Comparison of ENCODE assay signal across 8 mouse cellular contexts in genomic region chr11:115603128-115603475, GRCm38 (mm10). TPM values are rescaled to one million over a fixed set of nuclear protein-coding genes. Genes with fewer than 3 reads are reported as not detected.
DNase-seq lines count a peak whose midpoint lies in the region; ATAC-seq and TF ChIP-seq lines count a peak whose summit lies in the region.

No protein-coding gene starts in this region.

- no peak for DNase-seq in kidney, adult 2 months
- no peak for DNase-seq in kidney, adult 18-20 months
- DNase-seq in brain, adult 2 months (ENCODE audit: low read depth, low spot score) = peak; percentile 31
- DNase-seq in right cerebral cortex, postnatal 25 days = no peak
- DNase-seq in cerebellum, postnatal 25 days = no peak
- no peak for DNase-seq in layer of hippocampus, adult 18-20 months (ENCODE audit: low spot score in 2 of 2)

- peak overlapping the region; percentile 77 for H3K27ac ChIP-seq in kidney, adult 2 months (ENCODE audit: insufficient read depth, low read depth, low read length)
- H3K27ac ChIP-seq in hindbrain, embryonic 13.5 days = peak overlapping the region; percentile 93
- H3K27ac ChIP-seq in midbrain, embryonic 13.5 days = peak overlapping the region; percentile 90

- peak overlapping the region; percentile 98 for H3K9ac ChIP-seq in hindbrain, embryonic 13.5 days
- peak overlapping the region; percentile 97 for H3K9ac ChIP-seq in midbrain, embryonic 13.5 days (replicated peaks)

- under 1% methylated on average over 15 of the region's 15 CpGs for WGBS in kidney, adult 2 months
- WGBS in hindbrain, embryonic 13.5 days = 7% methylated on average over 15 of the region's 15 CpGs
- WGBS in midbrain, embryonic 13.5 days = 7% methylated on average over 15 of the region's 15 CpGs

- 0 out of 2 replicates have a peak, but pooled peaks cover 1% of the 10 kb centered on the region for H3K36me3 ChIP-seq in kidney, adult 2 months (ENCODE audit: control insufficient read depth, insufficient read depth, low read length)
- H3K36me3 ChIP-seq in hindbrain, embryonic 13.5 days = peaks cover 48% of the 10 kb centered on the region
- H3K36me3 ChIP-seq in midbrain, embryonic 13.5 days = peaks cover 32% of the 10 kb centered on the region

- ATAC-seq in hindbrain, embryonic 13.5 days (ENCODE audit: low FRiP score) = no peak
- no peak for ATAC-seq in midbrain, embryonic 13.5 days

- TF ChIP-seq POLR2A in kidney, adult 2 months (IDR thresholded peaks at IDR 0.05; ENCODE audit: low read depth, low read length) = no peak

- no peaks in the 10 kb centered on the region for H3K27me3 ChIP-seq in kidney, adult 2 months (replicated peaks; ENCODE audit: control insufficient read depth, insufficient read depth, low read length)
- H3K27me3 ChIP-seq in hindbrain, embryonic 13.5 days = no peaks in the 10 kb centered on the region
- no peaks in the 10 kb centered on the region for H3K27me3 ChIP-seq in midbrain, embryonic 13.5 days

- H3K4me3 ChIP-seq in kidney, adult 2 months (ENCODE audit: insufficient read depth, low read depth, low read length) = peak overlapping the region; percentile 93
- peak overlapping the region; percentile 98 for H3K4me3 ChIP-seq in hindbrain, embryonic 13.5 days
- H3K4me3 ChIP-seq in midbrain, embryonic 13.5 days (replicated peaks) = peak overlapping the region; percentile 96

- H3K9me3 ChIP-seq in hindbrain, embryonic 13.5 days = no peaks in the 10 kb centered on the region
- no peaks in the 10 kb centered on the region for H3K9me3 ChIP-seq in midbrain, embryonic 13.5 days

- no peak for TF ChIP-seq CTCF in kidney, adult 2 months (conservative IDR thresholded peaks at IDR 0.05; ENCODE audit: insufficient read depth, insufficient read length, low read depth, low read length)

- H3K4me2 ChIP-seq in hindbrain, embryonic 13.5 days = peak overlapping the region; percentile 92
- H3K4me2 ChIP-seq in midbrain, embryonic 13.5 days (replicated peaks) = peak overlapping the region; percentile 85

- H3K4me1 ChIP-seq in kidney, adult 2 months (ENCODE audit: control insufficient read depth, insufficient read depth, low read length) = peaks cover 6% of the 10 kb centered on the region; the same call in 1 of the 2 replicates
- peaks cover 40% of the 10 kb centered on the region for H3K4me1 ChIP-seq in hindbrain, embryonic 13.5 days (replicated peaks)
- H3K4me1 ChIP-seq in midbrain, embryonic 13.5 days (replicated peaks) = peaks cover 31% of the 10 kb centered on the region

RNA-seq across cellular contexts. Expression of gene Mrps7, which starts 0.6 kb away (rescaled TPM):
- 51.7 and 53.1 TPM in 2 replicates for polyA plus RNA-seq in kidney, adult 2 months (2012; rRNA removed)
- 76.0 and 81.3 TPM in 2 replicates for polyA plus RNA-seq in hindbrain, embryonic 13.5 days (2015; fragmentation: Nextera tagmentation; extraction: Ambion mirVana)
- polyA plus RNA-seq in midbrain, embryonic 13.5 days (2015; fragmentation: Nextera tagmentation; extraction: Ambion mirVana) = 77.6 and 78.8 TPM in 2 replicates
- 10 to 100 TPM; 49.0 to 50.1 TPM for total RNA-seq in layer of hippocampus, adult 18-20 months (2021)

RNA-seq across cellular contexts. Expression of gene Gga3, which starts 0.7 kb away (rescaled TPM):
- polyA plus RNA-seq in kidney, adult 2 months (2012; rRNA removed) = 16.9 and 17.7 TPM in 2 replicates
- 33.6 and 35.6 TPM in 2 replicates for polyA plus RNA-seq in hindbrain, embryonic 13.5 days (2015; fragmentation: Nextera tagmentation; extraction: Ambion mirVana)
- 31.8 and 38.1 TPM in 2 replicates for polyA plus RNA-seq in midbrain, embryonic 13.5 days (2015; fragmentation: Nextera tagmentation; extraction: Ambion mirVana)
- 10 to 100 TPM; 68.6 to 73.5 TPM for total RNA-seq in layer of hippocampus, adult 18-20 months (2021)

RNA-seq across cellular contexts. Expression of gene Mif4gd, which starts 9.7 kb away (rescaled TPM):
- 138 and 144 TPM in 2 replicates for polyA plus RNA-seq in kidney, adult 2 months (2012; rRNA removed)
- 11.3 and 11.5 TPM in 2 replicates for polyA plus RNA-seq in hindbrain, embryonic 13.5 days (2015; fragmentation: Nextera tagmentation; extraction: Ambion mirVana)
- polyA plus RNA-seq in midbrain, embryonic 13.5 days (2015; fragmentation: Nextera tagmentation; extraction: Ambion mirVana) = 8.8 and 10.5 TPM in 2 replicates
- total RNA-seq in layer of hippocampus, adult 18-20 months (2021) = 10 to 100 TPM; 18.9 to 19.4 TPM

RNA-seq across cellular contexts. Expression of gene Slc25a19, which starts 25.0 kb away (rescaled TPM):
- 144 and 172 TPM in 2 replicates for polyA plus RNA-seq in kidney, adult 2 months (2012; rRNA removed)
- 35.6 and 41.1 TPM in 2 replicates for polyA plus RNA-seq in hindbrain, embryonic 13.5 days (2015; fragmentation: Nextera tagmentation; extraction: Ambion mirVana)
- polyA plus RNA-seq in midbrain, embryonic 13.5 days (2015; fragmentation: Nextera tagmentation; extraction: Ambion mirVana) = 32.6 and 35.4 TPM in 2 replicates
- 10 to 100 TPM; 59.2 to 61.9 TPM for total RNA-seq in layer of hippocampus, adult 18-20 months (2021)

RNA-seq across cellular contexts. Expression of gene Nup85, which starts 38.9 kb away (rescaled TPM):
- 32.9 and 33.5 TPM in 2 replicates for polyA plus RNA-seq in kidney, adult 2 months (2012; rRNA removed)
- polyA plus RNA-seq in hindbrain, embryonic 13.5 days (2015; fragmentation: Nextera tagmentation; extraction: Ambion mirVana) = 109 and 110 TPM in 2 replicates
- polyA plus RNA-seq in midbrain, embryonic 13.5 days (2015; fragmentation: Nextera tagmentation; extraction: Ambion mirVana) = 130 TPM in 2 replicates
- total RNA-seq in layer of hippocampus, adult 18-20 months (2021) = 10 to 100 TPM; 46.8 to 48.6 TPM

Comparison
In these comparisons a context has a peak if more than half of its experiments do, and no peak if none do; other contexts are left out.
1. RNA of gene Mif4gd, which starts 9.7 kb away (polyA plus RNA-seq): 138 to 144 TPM in kidney, adult 2 months; 11.3 to 11.5 TPM in hindbrain, embryonic 13.5 days and 8.8 to 10.5 TPM in midbrain, embryonic 13.5 days; every median in the first group is over 10 times any median in the second.
2. Peak in every context shown above with its lines, with median percentiles within 50 percentile points of each other: H3K27ac ChIP-seq and H3K4me3 ChIP-seq.